Mouse (Mus musculus) cerebellum, adult 2 months (tissue): Measurements from ENCODE around the gene Kif16b. TPM values are rescaled to one million over a fixed set of nuclear protein-coding genes. Genes with fewer than 3 reads are reported as not detected.
"Not testable (repeated sequence)": the region's sequence is repeated elsewhere in the genome, so short reads cannot be mapped to it uniquely, and the experiment has no call there.

Experiments used
- DNase-seq, 2 experiments: peaks; one replicate each; pipeline ENCODE4 v3.0.0; 2021
- H3K27ac ChIP-seq: fragments of 200-500 bp; 2 replicates; pipeline ENCODE4 v1.5.1; 2012; ENCODE audit warnings: low read length, control low read depth, inconsistent platforms; ENCODE audit not compliant: insufficient read depth
- H3K27me3 ChIP-seq: fragments of 200-500 bp; 2 replicates; pipeline ENCODE4 v1.6.1; 2012; ENCODE audit warnings: inconsistent platforms, mild to moderate bottlenecking, low read length, moderate library complexity; ENCODE audit not compliant: control insufficient read depth, insufficient read depth
- H3K4me1 ChIP-seq: fragments of 200-500 bp; 2 replicates; pipeline ENCODE4 v1.6.1; 2011; ENCODE audit warnings: low read length; ENCODE audit not compliant: control insufficient read depth, insufficient read depth
- H3K4me3 ChIP-seq: fragments of 200-500 bp; replicated peaks from 2 replicates; pipeline ENCODE3; 2011; ENCODE audit warnings: mild to moderate bottlenecking, low read depth, low read length, control low read depth; ENCODE audit not compliant: insufficient read depth
- CTCF ChIP-seq: fragments of 200-500 bp; IDR thresholded peaks from 2 replicates; pipeline ENCODE4 v1.5.1; 2011; ENCODE audit warnings: low read depth, mild to moderate bottlenecking, control low read depth, low read length, moderate library complexity, borderline replicate concordance; ENCODE audit not compliant: insufficient read depth
- POLR2A ChIP-seq: fragments of 200-500 bp; IDR thresholded peaks from 2 replicates; pipeline ENCODE4 v1.6.1; 2011; ENCODE audit warnings: low read length, control low read depth, borderline replicate concordance; ENCODE audit not compliant: insufficient read depth
- WGBS: fragments of 180-500 bp; shearing (Covaris S2); methylation state at CpG from one replicate; pipeline ENCODE4 v1.1.7; 2018; 5-methylcytosine and 5-hydroxymethylcytosine counted together
- polyA plus RNA-seq: library from polyadenylated mRNA; depleted of rRNA; stranded (reverse); fragments of >200 nt; gene quantifications from 2 replicates; pipeline ENCODE4 v1.2.3, GENCODE M21; 2012; rRNA removed

Gene Kif16b
- polyA plus RNA-seq, 1 experiment, result 7.5 TPM

DNA sequence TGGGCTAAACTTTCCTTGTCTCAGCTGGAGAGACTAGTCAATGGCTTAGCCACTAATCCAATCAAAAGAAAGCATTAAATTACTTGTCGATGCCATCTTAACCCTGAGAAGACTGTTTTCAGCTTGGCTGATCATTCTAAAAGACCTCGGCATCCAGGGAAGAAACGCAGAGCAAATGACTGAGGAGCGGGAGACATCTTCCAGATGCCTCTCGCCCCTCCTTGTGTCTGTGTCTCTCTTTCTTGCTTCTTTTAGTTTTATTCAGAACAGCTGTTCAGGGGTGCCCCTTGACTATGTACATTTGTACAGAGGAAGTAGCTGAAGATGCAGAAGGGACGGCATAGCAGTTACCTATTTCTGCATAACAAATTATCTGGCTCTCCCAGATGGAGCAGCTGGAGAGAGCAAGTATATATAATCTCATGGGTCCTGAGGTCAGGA is 311.0 kb downstream of the Kif16b start:
- DNase-seq, result no peak
- Histone ChIP-seq H3K4me1 (peaks cover 7% of the 10 kb centered on the region), H3K27ac (no peak overlapping the region), H3K4me3 (no peak overlapping the region), H3K27me3 (no peaks in the 10 kb centered on the region)
- 78% methylated on average over 6 of the region's 6 CpGs for WGBS
- TF ChIP-seq CTCF (no peak), POLR2A (no peak)

DNA sequence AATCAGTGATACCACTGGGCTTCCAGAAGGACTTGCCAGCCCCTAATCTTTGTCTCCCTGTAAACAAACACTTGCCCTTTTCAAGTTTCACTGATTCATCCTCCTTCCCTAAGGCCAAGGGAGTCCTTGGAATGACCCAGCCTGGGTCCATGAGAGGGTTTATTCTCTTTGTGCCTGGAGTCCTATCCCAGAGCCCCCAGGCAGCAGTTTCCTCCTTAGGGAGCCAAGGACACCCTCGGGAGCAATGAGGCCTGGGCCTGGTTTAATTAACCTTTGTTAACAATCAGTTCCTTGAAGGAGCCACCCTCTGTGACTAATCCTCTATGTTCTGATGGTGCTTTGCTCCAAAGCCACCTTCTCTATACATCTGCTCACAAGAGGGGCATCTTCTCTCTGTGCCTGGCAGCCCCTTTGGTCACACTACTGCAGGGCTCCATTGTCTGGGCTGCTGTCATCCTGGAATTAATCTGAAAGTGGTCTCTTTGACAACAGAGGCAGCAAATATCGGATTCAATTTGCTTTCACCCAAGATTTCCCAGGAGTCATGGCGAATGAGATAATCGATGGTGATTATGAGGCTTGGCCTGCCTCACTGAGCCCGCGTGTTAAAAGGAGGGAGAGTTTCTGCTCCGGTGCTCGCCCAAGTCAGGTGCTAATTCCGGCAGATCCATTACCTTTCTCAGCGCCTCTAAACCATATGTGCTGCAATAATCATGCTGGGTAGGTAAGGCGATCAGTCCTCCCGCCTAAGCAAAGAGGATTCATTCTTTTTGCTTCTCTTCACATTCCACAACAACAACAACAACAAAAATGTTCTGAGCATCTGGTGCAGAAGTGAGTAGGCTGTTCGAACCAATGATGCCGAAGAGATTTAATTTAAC is 311.7 kb downstream of the Kif16b start:
- Histone ChIP-seq H3K4me1 (0 out of 2 replicates have a peak, but pooled peaks cover under 1% of the 10 kb centered on the region), H3K27ac (no peak overlapping the region), H3K27me3 (no peaks in the 10 kb centered on the region), H3K4me3 (no peak overlapping the region)
- DNase-seq, result peak in 1 of 2 experiments; percentile 18
- TF ChIP-seq POLR2A, result no peak
- TF ChIP-seq CTCF, result no peak
- WGBS, result 30% methylated on average over 14 of the region's 14 CpGs

DNA sequence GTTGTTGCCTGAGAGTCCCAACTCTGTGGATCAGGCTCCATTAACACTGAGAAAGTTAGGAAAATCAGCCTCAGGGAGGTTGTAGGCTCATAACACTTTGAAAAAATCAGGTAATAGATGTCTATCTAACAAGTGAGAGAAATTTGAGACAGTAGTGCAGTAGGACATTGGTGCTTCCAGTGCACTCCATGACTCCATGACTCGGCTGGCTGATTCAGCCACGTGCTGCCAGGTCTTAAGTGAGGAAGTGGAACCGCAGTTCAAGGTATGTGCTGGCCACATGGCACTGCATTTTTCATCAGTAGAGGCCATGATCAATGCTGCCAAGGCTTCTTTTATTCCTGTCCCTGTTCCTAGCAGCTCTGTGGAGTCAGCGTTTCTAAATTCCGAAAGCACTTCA is 315.5 kb downstream of the Kif16b start:
- TF ChIP-seq POLR2A, result no peak
- no peak for TF ChIP-seq CTCF
- DNase-seq, result no peak

DNA sequence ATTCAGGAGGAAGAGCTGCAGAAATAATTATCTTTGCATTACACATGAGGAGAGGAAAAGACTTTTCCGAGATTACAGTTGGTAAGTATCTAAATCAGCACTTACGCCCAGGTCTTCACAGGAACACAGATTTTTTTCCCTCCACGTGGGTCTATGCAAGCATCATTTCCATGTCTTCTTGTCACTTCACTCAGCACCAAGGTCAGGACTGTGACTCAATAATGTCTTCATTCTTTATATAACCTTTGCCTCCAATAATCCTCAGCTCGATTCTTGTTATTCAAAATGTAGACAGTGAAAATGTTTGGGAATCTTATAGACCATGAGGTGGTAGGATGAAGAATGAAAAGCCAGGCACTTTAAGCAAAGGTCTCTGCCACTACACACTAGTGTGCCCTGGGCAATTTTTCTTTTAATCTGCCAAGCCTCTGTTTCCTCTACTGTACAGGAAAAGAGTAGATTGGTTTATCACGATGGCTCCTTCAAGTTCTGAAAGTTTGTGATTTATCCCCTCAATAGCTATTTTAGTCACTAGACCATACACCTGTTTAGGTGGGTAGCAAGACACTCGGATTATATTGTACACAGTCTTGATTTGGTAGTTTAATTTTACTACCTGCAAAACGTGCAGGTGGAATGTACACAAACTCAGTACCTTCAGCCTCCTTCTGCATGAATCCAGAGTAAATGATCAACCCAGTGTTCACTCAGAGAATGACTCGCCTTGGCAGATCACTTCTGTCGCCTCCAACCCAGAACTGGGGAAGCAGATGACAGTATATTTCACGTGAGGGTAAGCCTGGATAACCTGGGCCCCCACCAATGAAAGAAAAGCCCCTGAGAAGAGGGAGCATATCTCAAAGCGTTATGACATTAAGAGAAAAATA is 316.2 kb downstream of the Kif16b start:
- no peaks in the 10 kb centered on the region for H3K4me1 ChIP-seq
- no peak overlapping the region for H3K4me3 ChIP-seq
- H3K27me3 ChIP-seq, result no peaks in the 10 kb centered on the region
- H3K27ac ChIP-seq, result no peak overlapping the region
- no peak for DNase-seq
- TF ChIP-seq POLR2A (no peak), CTCF (no peak)
- WGBS, result 93% methylated on average over 11 of the region's 11 CpGs

More for the DNA sequence above, 315.5 kb downstream of the Kif16b start:
- no peak overlapping the region for H3K27ac ChIP-seq
- H3K4me1 ChIP-seq, result no peaks in the 10 kb centered on the region
- no peak overlapping the region for H3K4me3 ChIP-seq
- no peaks in the 10 kb centered on the region for H3K27me3 ChIP-seq
- WGBS, result 86% methylated on average over 5 of the region's 5 CpGs

DNA sequence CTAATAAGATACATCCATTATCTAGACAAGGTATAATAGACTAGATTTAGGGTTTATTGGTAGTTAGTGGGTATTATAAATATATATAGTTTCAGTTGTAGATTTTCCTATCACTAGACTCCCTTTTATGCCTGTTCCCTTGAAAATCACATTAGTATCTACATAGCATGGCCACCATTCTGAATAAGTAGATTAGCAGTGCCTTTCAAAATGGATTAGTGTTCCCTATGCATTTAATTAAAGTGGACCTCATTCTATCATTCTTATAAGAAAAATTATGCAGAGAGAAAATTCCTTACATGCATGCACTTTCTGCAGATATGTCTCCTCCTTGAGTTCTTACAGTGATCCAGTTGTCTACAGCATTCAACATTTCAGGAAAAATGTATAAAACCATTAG is 320.9 kb downstream of the Kif16b start:
- Histone ChIP-seq H3K4me3 (no peak overlapping the region), H3K4me1 (no peaks in the 10 kb centered on the region), H3K27ac (no peak overlapping the region), H3K27me3 (no peaks in the 10 kb centered on the region)
- no peak for DNase-seq
- TF ChIP-seq CTCF (no peak), POLR2A (no peak)

DNA sequence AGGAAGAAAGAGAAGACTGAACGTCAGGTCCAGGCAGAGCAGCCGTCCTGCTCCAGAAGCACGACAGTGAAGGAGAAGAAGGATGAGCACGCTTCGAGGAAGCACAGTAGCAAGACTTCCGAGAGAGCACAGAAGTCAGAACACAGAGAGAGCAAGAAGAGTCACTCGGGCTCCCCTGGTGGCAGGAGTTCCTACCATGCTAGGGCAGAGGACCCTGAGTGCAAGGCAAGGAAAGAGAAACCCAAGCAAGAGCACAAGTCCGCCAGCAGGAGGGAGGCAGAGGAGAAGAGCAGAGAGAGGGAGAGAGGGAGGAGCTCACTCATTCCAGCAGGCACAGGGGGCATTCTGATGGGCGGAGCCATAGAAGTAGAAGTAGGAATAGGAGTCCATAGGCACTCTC is 323.9 kb downstream of the Kif16b start:
- 91% methylated on average over 9 of the region's 9 CpGs for WGBS
- H3K4me3 ChIP-seq, DNase-seq, H3K27ac ChIP-seq, H3K27me3 ChIP-seq, H3K4me1 ChIP-seq: not testable (repeated sequence)

DNA sequence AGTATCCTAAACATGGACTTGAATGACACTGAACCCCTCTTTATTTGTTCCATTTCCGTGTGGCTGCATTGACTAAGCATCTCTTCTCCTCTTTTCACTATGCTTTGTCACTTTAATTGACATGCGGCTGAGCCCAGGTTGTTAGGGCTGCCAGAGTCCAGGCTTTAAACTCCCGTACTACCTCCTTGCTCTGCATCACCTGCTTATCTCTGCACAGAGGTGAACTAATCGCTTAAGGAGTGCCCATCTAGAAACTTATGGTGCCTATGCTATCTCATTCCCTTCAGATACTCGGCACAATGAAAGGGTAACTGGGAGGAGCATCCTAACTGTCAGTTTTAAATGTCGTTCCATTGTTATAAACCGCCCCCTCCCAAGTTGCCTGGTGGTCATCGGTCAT is 331.6 kb downstream of the Kif16b start:
- H3K27me3 ChIP-seq, result no peaks in the 10 kb centered on the region
- TF ChIP-seq CTCF (no peak), POLR2A (no peak)
- no peak for DNase-seq

More for the DNA sequence above, 331.6 kb downstream of the Kif16b start:
- Histone ChIP-seq H3K4me1 (no peaks in the 10 kb centered on the region), H3K4me3 (no peak overlapping the region), H3K27ac (no peak overlapping the region)
- 81% methylated on average over 8 of the region's 8 CpGs for WGBS

Other genes starting within 250 kb of the Kif16b start
- 21.0 and 22.6 TPM in 2 replicates for gene Snrpb2, start 161.5 kb upstream of the Kif16b start, polyA plus RNA-seq
- not detected in 2 replicates for gene Otor, start 176.9 kb upstream of the Kif16b start, polyA plus RNA-seq